Mouse (Mus musculus) limb, embryonic 14.5 days (tissue): Measurements from ENCODE around the gene Cnot1. TPM values are rescaled to one million over a fixed set of nuclear protein-coding genes. Genes with fewer than 3 reads are reported as not detected.

Experiments used
- ATAC-seq: fragments of 200-750 bp; cut with Nextera tagmentation; 2 replicates; pipeline ENCODE4 v1.8.0; 2017; ENCODE audit warnings: low read depth, moderate number of reproducible peaks, moderate TSS enrichment; ENCODE audit not compliant: low FRiP score
- DNase-seq: peaks from one replicate; pipeline ENCODE4 v3.0.0-alpha.2; 2015; ENCODE audit warnings: low spot score
- H3K27ac ChIP-seq: fragments of 300-500 bp; sonication (generic); replicated peaks from 2 replicates; pipeline ENCODE4 v1.5.1; 2014; ENCODE audit warnings: low read depth, mild to moderate bottlenecking, low read length, moderate library complexity, mixed read lengths
- H3K27me3 ChIP-seq: fragments of 300-500 bp; sonication (generic); 2 replicates; pipeline ENCODE4 v1.6.1; 2014; ENCODE audit warnings: low read length, mixed read lengths; ENCODE audit not compliant: control insufficient read depth, insufficient read depth
- H3K36me3 ChIP-seq: fragments of 300-500 bp; sonication (generic); 2 replicates; pipeline ENCODE4 v1.6.1; 2014; ENCODE audit warnings: mild to moderate bottlenecking, low read length, moderate library complexity, mixed read lengths; ENCODE audit not compliant: control insufficient read depth, insufficient read depth
- H3K4me1 ChIP-seq: fragments of 300-500 bp; sonication (generic); 2 replicates; pipeline ENCODE4 v1.6.1; 2014; ENCODE audit warnings: antibody characterized with exemption, low read length, mixed read lengths; ENCODE audit not compliant: control insufficient read depth, insufficient read depth
- H3K4me2 ChIP-seq: fragments of 300-500 bp; sonication (generic); replicated peaks from 2 replicates; pipeline ENCODE4 v1.6.1; 2014; ENCODE audit warnings: low read depth, mild to moderate bottlenecking, low read length, moderate library complexity; ENCODE audit not compliant: severe bottlenecking
- H3K4me3 ChIP-seq: fragments of 300-500 bp; sonication (generic); replicated peaks from 2 replicates; pipeline ENCODE4 v1.5.1; 2014; ENCODE audit warnings: low read length
- H3K9ac ChIP-seq: fragments of 300-500 bp; sonication (generic); 2 replicates; pipeline ENCODE4 v1.6.1; 2014; ENCODE audit warnings: mild to moderate bottlenecking, low read depth, low read length, moderate library complexity; ENCODE audit not compliant: severe bottlenecking
- H3K9me3 ChIP-seq: fragments of 300-500 bp; sonication (generic); 2 replicates; pipeline ENCODE4 v1.6.1; 2016; ENCODE audit warnings: low read length; ENCODE audit not compliant: control insufficient read depth
- POLR2A ChIP-seq: fragments of 200-500 bp; IDR thresholded peaks from 2 replicates; pipeline ENCODE4 v1.8.0; 2012; ENCODE audit warnings: inconsistent platforms, mild to moderate bottlenecking, moderate library complexity, borderline replicate concordance; ENCODE audit not compliant: insufficient read depth, insufficient read length; ENCODE audit errors: extremely low read depth
- WGBS: fragments of 180-500 bp; shearing (Covaris S2); extraction: QIAGEN DNeasy Blood & Tissue Kit; methylation state at CpG from one replicate; pipeline ENCODE4 v1.1.7; 2014; 5-methylcytosine and 5-hydroxymethylcytosine counted together
- polyA plus RNA-seq, 2 experiments: library from polyadenylated mRNA; depleted of rRNA in 1 of 2; stranded (reverse) in 1 of 2; unstranded in 1 of 2; fragments of >200 nt; fragmentation: Nextera tagmentation in 1 of 2; extraction: Ambion mirVana in 1 of 2; gene quantifications; 2 replicates each; pipeline versions ENCODE4 v1.2.1 to v1.2.3; 2012 to 2014

The Cnot1 gene
- polyA plus RNA-seq, 2 experiments: 84.1 to 110 TPM

- 0% methylated on average over 20 of the region's 20 CpGs for WGBS
- H3K4me2 ChIP-seq: peak overlapping the region; percentile 59
- no peaks in the 10 kb centered on the region for H3K9me3 ChIP-seq
- TF ChIP-seq POLR2A: no peak; the same call in 1 of the 2 replicates
- peak overlapping the region; percentile 47 for H3K9ac ChIP-seq
- ATAC-seq (peak; percentile 93), DNase-seq (peak; percentile 96)
- H3K27ac ChIP-seq: peak overlapping the region; percentile 96
- H3K4me1 ChIP-seq: peaks cover 14% of the 10 kb centered on the region
- H3K36me3 ChIP-seq: no peaks in the 10 kb centered on the region
- H3K27me3 ChIP-seq: no peaks in the 10 kb centered on the region
- peak overlapping the region; percentile 100 for H3K4me3 ChIP-seq
These were observed 597 bp upstream of the Cnot1 start for GRCm38 (mm10) chr8:95807861-95808260.

GRCm38 (mm10) chr8:95806461-95807191 is 638 bp downstream of the Cnot1 start:
- WGBS: 1% methylated on average over 23 of the region's 69 CpGs
- no peak for ATAC-seq

GRCm38 (mm10) chr8:95805482-95805881 is 1.8 kb downstream of the Cnot1 start:
- ATAC-seq (no peak), DNase-seq (no peak)
- H3K9ac ChIP-seq: no peak overlapping the region
- H3K9me3 ChIP-seq: no peaks in the 10 kb centered on the region
- WGBS: 75% methylated on average over 2 of the region's 2 CpGs
- H3K4me2 ChIP-seq: peak overlapping the region; percentile 68
- peaks cover 12% of the 10 kb centered on the region for H3K36me3 ChIP-seq
- no peak overlapping the region for H3K27ac ChIP-seq
- H3K4me1 ChIP-seq: peaks cover 14% of the 10 kb centered on the region
- no peak for TF ChIP-seq POLR2A
- peak overlapping the region; percentile 100 for H3K4me3 ChIP-seq
- no peaks in the 10 kb centered on the region for H3K27me3 ChIP-seq

More at GRCm38 (mm10) chr8:95806461-95807191, 638 bp downstream of the Cnot1 start:
- Histone ChIP-seq H3K9me3 (no peaks in the 10 kb centered on the region), H3K9ac (peak overlapping the region; percentile 98), H3K27ac (peak overlapping the region; percentile 95), H3K27me3 (no peaks in the 10 kb centered on the region), H3K4me2 (peak overlapping the region; percentile 68), H3K36me3 (peaks cover 4% of the 10 kb centered on the region; the same call in 1 of the 2 replicates), H3K4me1 (peaks cover 14% of the 10 kb centered on the region), H3K4me3 (peak overlapping the region; percentile 100)
- TF ChIP-seq POLR2A: no peak
- peak; percentile 48 for DNase-seq

- no peak for DNase-seq
- H3K4me3 ChIP-seq: no peak overlapping the region
- H3K27ac ChIP-seq: no peak overlapping the region
- no peaks in the 10 kb centered on the region for H3K9me3 ChIP-seq
- 89% methylated on average over 8 of the region's 8 CpGs for WGBS
- no peak overlapping the region for H3K4me2 ChIP-seq
- H3K4me1 ChIP-seq: peaks cover 14% of the 10 kb centered on the region
- no peak for ATAC-seq
- no peak overlapping the region for H3K9ac ChIP-seq
- no peaks in the 10 kb centered on the region for H3K27me3 ChIP-seq
- no peak for TF ChIP-seq POLR2A
- H3K36me3 ChIP-seq: peaks cover 12% of the 10 kb centered on the region
These were observed 5.0 kb downstream of the Cnot1 start for GRCm38 (mm10) chr8:95802231-95802630.

GRCm38 (mm10) chr8:95801476-95802064 is 5.7 kb downstream of the Cnot1 start:
- TF ChIP-seq POLR2A: no peak

More at GRCm38 (mm10) chr8:95801476-95802064, 5.7 kb downstream of the Cnot1 start:
- no peaks in the 10 kb centered on the region for H3K9me3 ChIP-seq
- no peaks in the 10 kb centered on the region for H3K27me3 ChIP-seq
- peaks cover 14% of the 10 kb centered on the region for H3K36me3 ChIP-seq
- no peak overlapping the region for H3K9ac ChIP-seq
- WGBS: 80% methylated on average over 1 of the region's 1 CpGs
- no peak overlapping the region for H3K4me2 ChIP-seq
- H3K4me1 ChIP-seq: peaks cover 14% of the 10 kb centered on the region
- DNase-seq (no peak), ATAC-seq (no peak)
- no peak overlapping the region for H3K4me3 ChIP-seq
- H3K27ac ChIP-seq: no peak overlapping the region
